Mouse (Mus musculus): ENCODE results near the gene AA467197. TPM values are rescaled to one million over a fixed set of nuclear protein-coding genes. Genes with fewer than 3 reads are reported as not detected.

The AA467197 gene
- polyA plus RNA-seq, 1 experiment from 2014 or later: not detected

DNA sequence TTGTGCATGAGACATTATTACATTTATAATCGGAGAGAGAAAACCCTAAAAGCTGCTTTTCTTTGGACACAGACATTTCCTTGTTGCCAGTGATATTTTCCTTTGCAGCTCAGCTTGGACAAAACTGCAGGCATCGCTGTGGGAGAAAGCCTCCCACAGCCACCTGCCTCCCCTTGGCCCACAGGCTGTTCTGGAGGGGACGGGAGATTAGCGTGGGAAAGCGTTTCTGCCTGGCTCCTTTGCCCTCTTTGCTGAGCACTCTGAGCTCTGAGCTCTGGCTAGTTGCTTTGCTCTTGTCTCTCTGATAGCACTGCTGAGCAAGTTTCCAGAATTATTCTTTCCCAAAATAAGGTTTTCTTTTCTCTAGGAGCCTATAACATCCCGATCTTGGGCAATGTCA, 20.5 kb upstream of the AA467197 start:
- no peaks in the 10 kb centered on the region for H3K9me3 ChIP-seq
- no peaks in the 10 kb centered on the region for H3K36me3 ChIP-seq
- H3K27ac ChIP-seq: no peak overlapping the region
- H3K27me3 ChIP-seq: peaks cover 15% of the 10 kb centered on the region
- no peak overlapping the region for H3K4me2 ChIP-seq
- ATAC-seq (ENCODE audit: insufficient number of reproducible peaks, insufficient read depth, low FRiP score, low TSS enrichment, low read depth): no peak
- H3K4me1 ChIP-seq: no peaks in the 10 kb centered on the region
- WGBS: 80% methylated on average over 6 of the region's 6 CpGs
- H3K4me3 ChIP-seq: no peak overlapping the region
- no peak overlapping the region for H3K9ac ChIP-seq

- no peaks in the 10 kb centered on the region for H3K4me1 ChIP-seq
- peaks cover 5% of the 10 kb centered on the region; the same call in 1 of the 2 replicates for H3K27me3 ChIP-seq
- no peaks in the 10 kb centered on the region for H3K9me3 ChIP-seq
- WGBS: 83% methylated on average over 6 of the region's 6 CpGs
- H3K36me3 ChIP-seq: no peaks in the 10 kb centered on the region
- no peak overlapping the region for H3K9ac ChIP-seq
- H3K4me3 ChIP-seq: no peak overlapping the region
- H3K4me2 ChIP-seq: no peak overlapping the region
- no peak for ATAC-seq (ENCODE audit: insufficient number of reproducible peaks, insufficient read depth, low FRiP score, low TSS enrichment, low read depth)
- H3K27ac ChIP-seq: no peak overlapping the region
Measured at GRCm38 (mm10) chr2:122617792-122618191, 19.0 kb upstream of the AA467197 start.

- no peak for ATAC-seq (ENCODE audit: insufficient number of reproducible peaks, insufficient read depth, low FRiP score, low TSS enrichment, low read depth)
- H3K4me1 ChIP-seq: no peaks in the 10 kb centered on the region
- 0 out of 2 replicates have a peak, but pooled peaks cover 3% of the 10 kb centered on the region for H3K27me3 ChIP-seq
- H3K4me3 ChIP-seq: no peak overlapping the region
- no peak overlapping the region for H3K4me2 ChIP-seq
- 45% methylated on average over 4 of the region's 4 CpGs for WGBS
- no peak overlapping the region for H3K9ac ChIP-seq
- H3K27ac ChIP-seq: no peak overlapping the region
- no peaks in the 10 kb centered on the region for H3K9me3 ChIP-seq
- no peaks in the 10 kb centered on the region for H3K36me3 ChIP-seq
Measured at GRCm38 (mm10) chr2:122618719-122619118, 18.1 kb upstream of the AA467197 start.

- 83% methylated on average over 9 of the region's 9 CpGs for WGBS
- Histone ChIP-seq H3K9ac (no peak overlapping the region), H3K36me3 (no peaks in the 10 kb centered on the region), H3K4me3 (no peak overlapping the region), H3K4me1 (no peaks in the 10 kb centered on the region), H3K27me3 (no peaks in the 10 kb centered on the region), H3K27ac (no peak overlapping the region), H3K4me2 (no peak overlapping the region), H3K9me3 (no peaks in the 10 kb centered on the region)
- ATAC-seq (ENCODE audit: insufficient number of reproducible peaks, insufficient read depth, low FRiP score, low TSS enrichment, low read depth): no peak
Measured at GRCm38 (mm10) chr2:122621337-122622110, 15.3 kb upstream of the AA467197 start.

DNA sequence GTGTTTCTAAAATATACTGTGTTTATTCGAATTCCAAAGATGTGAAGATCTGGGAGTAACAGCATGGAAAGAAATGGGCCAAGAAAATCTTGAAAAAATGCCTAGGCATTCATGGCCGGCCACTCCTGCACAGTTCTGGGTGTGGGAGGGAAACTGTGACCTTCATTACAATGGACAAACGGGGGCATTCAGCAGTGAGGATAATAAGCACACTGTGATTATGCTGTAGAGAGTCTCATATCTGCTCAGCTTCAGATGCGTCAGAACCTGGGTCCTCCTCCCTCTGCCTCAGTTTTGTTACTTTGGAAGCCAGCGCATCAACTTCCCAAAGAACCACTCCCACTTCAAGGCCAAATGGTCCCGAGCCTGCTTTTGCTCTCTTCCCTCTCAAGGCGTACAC, 10.9 kb upstream of the AA467197 start:
- H3K4me2 ChIP-seq: no peak overlapping the region
- peaks cover 6% of the 10 kb centered on the region; the same call in 1 of the 2 replicates for H3K27me3 ChIP-seq
- H3K36me3 ChIP-seq: no peaks in the 10 kb centered on the region
- ATAC-seq (ENCODE audit: insufficient number of reproducible peaks, insufficient read depth, low FRiP score, low TSS enrichment, low read depth): no peak
- H3K9me3 ChIP-seq: no peaks in the 10 kb centered on the region
- no peak overlapping the region for H3K9ac ChIP-seq
- H3K4me3 ChIP-seq: no peak overlapping the region
- H3K27ac ChIP-seq: no peak overlapping the region
- WGBS: 68% methylated on average over 7 of the region's 7 CpGs
- peaks cover 6% of the 10 kb centered on the region; the same call in 1 of the 2 replicates for H3K4me1 ChIP-seq

GRCm38 (mm10) chr2:122628976-122629375, 7.8 kb upstream of the AA467197 start:
- ATAC-seq (ENCODE audit: insufficient number of reproducible peaks, insufficient read depth, low FRiP score, low TSS enrichment, low read depth): no peak
- no peak overlapping the region for H3K9ac ChIP-seq
- H3K4me1 ChIP-seq: peaks cover 11% of the 10 kb centered on the region; the same call in 1 of the 2 replicates
- no peak overlapping the region for H3K4me3 ChIP-seq
- no peaks in the 10 kb centered on the region for H3K9me3 ChIP-seq
- 0% methylated on average over 7 of the region's 7 CpGs for WGBS
- 0 out of 2 replicates have a peak overlapping the region, but pooled peaks have one; percentile 20 for H3K4me2 ChIP-seq
- peaks cover 6% of the 10 kb centered on the region; the same call in 1 of the 2 replicates for H3K27me3 ChIP-seq
- H3K36me3 ChIP-seq: peaks cover 15% of the 10 kb centered on the region
- no peak overlapping the region for H3K27ac ChIP-seq

DNA sequence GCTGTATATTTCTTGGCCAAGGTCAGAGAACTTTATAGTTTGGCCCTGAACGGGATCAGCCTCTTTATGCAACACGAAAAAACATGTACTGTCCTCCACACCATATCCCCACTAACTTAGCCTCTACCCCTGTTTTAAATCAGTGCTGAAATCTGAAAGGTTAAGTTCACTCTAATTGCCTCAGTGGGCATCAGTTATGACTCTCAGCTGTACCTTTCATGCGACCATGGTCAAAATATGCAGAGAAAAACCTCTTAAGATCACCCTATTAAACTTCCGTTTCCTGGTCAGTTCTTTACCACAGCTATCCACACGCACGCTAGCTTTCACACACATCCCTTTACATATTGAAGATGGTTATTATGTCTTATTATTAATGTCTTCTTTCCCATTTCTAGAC, 6.9 kb upstream of the AA467197 start:
- Histone ChIP-seq H3K4me3 (peak overlapping the region; percentile 99), H3K9ac (peak overlapping the region; percentile 98; the same call in 1 of the 2 replicates), H3K27ac (no peak overlapping the region), H3K27me3 (peaks cover 6% of the 10 kb centered on the region; the same call in 1 of the 2 replicates), H3K9me3 (no peaks in the 10 kb centered on the region), H3K4me1 (peaks cover 11% of the 10 kb centered on the region; the same call in 1 of the 2 replicates), H3K4me2 (peak overlapping the region; percentile 92), H3K36me3 (peaks cover 19% of the 10 kb centered on the region)
- 65% methylated on average over 6 of the region's 6 CpGs for WGBS
- no peak for ATAC-seq (ENCODE audit: insufficient number of reproducible peaks, insufficient read depth, low FRiP score, low TSS enrichment, low read depth)

DNA sequence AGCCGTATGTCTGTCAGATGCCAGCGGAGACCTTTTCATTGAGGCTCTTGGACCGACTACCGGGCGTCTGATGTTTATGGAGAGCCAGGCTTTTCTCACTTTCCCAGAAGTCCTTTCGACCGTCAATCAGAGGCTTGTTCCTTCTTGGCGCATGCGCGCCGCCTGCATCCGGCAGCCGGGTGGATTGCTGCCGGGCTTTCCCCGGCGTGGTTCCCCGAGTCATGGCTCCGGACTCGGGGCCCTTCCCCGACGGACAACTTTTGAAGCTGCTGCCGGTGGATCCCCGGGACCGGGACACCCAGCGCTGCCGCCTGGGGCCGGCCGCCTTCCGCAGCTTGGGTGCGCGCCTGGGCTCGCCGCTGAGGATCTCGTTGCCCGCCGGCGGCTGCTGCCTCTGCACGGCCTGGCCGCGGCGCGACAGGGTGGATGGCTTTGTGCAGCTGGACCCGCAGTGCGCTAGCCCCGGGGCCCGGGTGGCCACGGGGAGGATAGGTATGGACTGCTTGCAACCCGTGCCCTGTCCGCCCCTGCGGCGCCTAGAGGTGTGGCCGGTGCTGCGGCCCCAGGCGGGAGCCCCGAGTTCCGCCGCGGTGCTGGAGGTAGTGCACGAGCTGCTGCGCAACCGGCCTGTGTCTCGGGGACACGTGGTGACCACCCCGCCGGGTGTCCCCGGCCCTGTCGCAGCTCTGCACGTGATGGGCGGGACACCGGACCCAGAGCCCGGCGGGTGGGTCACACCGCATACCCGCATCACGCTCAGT, 6.1 kb upstream of the AA467197 start:
- H3K27me3 ChIP-seq: peaks cover 6% of the 10 kb centered on the region; the same call in 1 of the 2 replicates
- WGBS: under 1% methylated on average over 74 of the region's 75 CpGs

GRCm38 (mm10) chr2:122631226-122631801, 5.5 kb upstream of the AA467197 start:
- Histone ChIP-seq H3K27ac (peak overlapping the region; percentile 28; the same call in 1 of the 2 replicates), H3K36me3 (peaks cover 19% of the 10 kb centered on the region), H3K9me3 (no peaks in the 10 kb centered on the region), H3K4me2 (peak overlapping the region; percentile 92), H3K4me3 (peak overlapping the region; percentile 99), H3K27me3 (peaks cover 6% of the 10 kb centered on the region; the same call in 1 of the 2 replicates), H3K4me1 (peaks cover 11% of the 10 kb centered on the region; the same call in 1 of the 2 replicates), H3K9ac (peak overlapping the region; percentile 98)
- ATAC-seq (ENCODE audit: insufficient number of reproducible peaks, insufficient read depth, low FRiP score, low TSS enrichment, low read depth): 0 out of 2 replicates have a peak, but pooled peaks have one; percentile 17
- under 1% methylated on average over 53 of the region's 53 CpGs for WGBS

More for the DNA sequence above, 6.1 kb upstream of the AA467197 start:
- Histone ChIP-seq H3K9ac (peak overlapping the region; percentile 98), H3K9me3 (no peaks in the 10 kb centered on the region), H3K27ac (peak overlapping the region; percentile 62; the same call in 1 of the 2 replicates), H3K4me1 (peaks cover 11% of the 10 kb centered on the region; the same call in 1 of the 2 replicates), H3K4me3 (peak overlapping the region; percentile 99), H3K36me3 (peaks cover 19% of the 10 kb centered on the region), H3K4me2 (peak overlapping the region; percentile 92)
- peak; percentile 85 for ATAC-seq (ENCODE audit: insufficient number of reproducible peaks, insufficient read depth, low FRiP score, low TSS enrichment, low read depth)

DNA sequence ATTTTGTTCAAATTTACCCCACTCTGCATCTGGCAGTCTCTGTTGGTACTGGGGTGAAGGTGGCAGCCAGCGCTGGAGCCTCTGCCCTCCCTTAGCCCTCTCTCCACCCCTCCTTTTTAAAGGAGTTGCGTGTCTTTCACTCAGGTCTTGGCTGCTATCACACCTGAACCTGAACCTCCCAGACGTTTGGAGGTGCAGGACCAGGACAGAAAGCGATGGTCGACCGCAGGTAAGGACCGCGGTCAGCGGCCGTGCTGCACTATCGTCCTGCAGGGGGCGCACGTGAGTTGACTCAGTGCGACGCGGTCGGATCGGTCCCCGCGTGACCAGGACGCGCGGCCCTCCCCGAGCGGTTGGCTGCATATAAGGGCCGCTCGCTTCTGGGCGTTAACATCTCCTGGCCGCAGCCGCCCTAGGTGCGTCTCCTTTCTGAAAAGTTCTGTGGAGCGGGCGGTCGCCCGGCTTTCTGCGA, 776 bp downstream of the AA467197 start:
- under 1% methylated on average over 36 of the region's 36 CpGs for WGBS
- Histone ChIP-seq H3K9me3 (no peaks in the 10 kb centered on the region), H3K4me2 (peak overlapping the region; percentile 75), H3K4me1 (no peaks in the 10 kb centered on the region), H3K9ac (peak overlapping the region; percentile 61), H3K27me3 (peaks cover 25% of the 10 kb centered on the region), H3K36me3 (peaks cover 15% of the 10 kb centered on the region), H3K4me3 (peak overlapping the region; percentile 46), H3K27ac (no peak overlapping the region)
- no peak for ATAC-seq (ENCODE audit: insufficient number of reproducible peaks, insufficient read depth, low FRiP score, low TSS enrichment, low read depth)

GRCm38 (mm10) chr2:122638029-122638428, 1.2 kb downstream of the AA467197 start:
- Histone ChIP-seq H3K4me1 (no peaks in the 10 kb centered on the region), H3K4me2 (peak overlapping the region; percentile 75), H3K4me3 (peak overlapping the region; percentile 46), H3K36me3 (peaks cover 12% of the 10 kb centered on the region), H3K27me3 (peaks cover 25% of the 10 kb centered on the region), H3K9ac (peak overlapping the region; percentile 61), H3K9me3 (no peaks in the 10 kb centered on the region), H3K27ac (no peak overlapping the region)
- 26% methylated on average over 12 of the region's 12 CpGs for WGBS
- no peak for ATAC-seq (ENCODE audit: insufficient number of reproducible peaks, insufficient read depth, low FRiP score, low TSS enrichment, low read depth)

All from embryonic facial prominence, embryonic 13.5 days (tissue).